Mouse (Mus musculus): ENCODE results near the gene Carnmt1. TPM values are rescaled to one million over a fixed set of nuclear protein-coding genes. Genes with fewer than 3 reads are reported as not detected.
A peak's percentile ranks its signal among the peaks of the same experiment; 100 is the strongest.

Gene Carnmt1
- polyA plus RNA-seq, 1 experiment from 2014 or later: 28.0 TPM

DNA sequence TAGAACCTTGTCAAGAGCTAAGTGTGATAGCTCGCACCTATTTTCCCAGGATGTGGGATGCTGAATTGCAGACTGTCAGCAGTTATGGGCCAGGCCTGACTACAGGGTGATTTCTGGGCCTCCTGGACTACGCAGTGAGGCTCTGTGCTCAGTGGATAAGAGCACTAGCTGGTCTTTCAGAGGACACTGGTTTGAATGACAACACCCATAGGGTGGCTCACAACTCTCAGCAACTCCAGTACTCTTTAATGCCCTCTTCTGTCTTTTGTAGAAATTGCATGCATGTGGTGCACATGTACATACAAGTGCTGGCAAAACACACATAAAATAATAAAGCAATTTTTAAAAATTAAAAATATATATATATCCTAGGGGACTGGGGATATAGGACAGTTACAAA lies 54.6 kb downstream of the Carnmt1 start:
- no peaks in the 10 kb centered on the region for H3K36me3 ChIP-seq
- no peak overlapping the region for H3K27ac ChIP-seq
- H3K9ac ChIP-seq: no peak overlapping the region
- no peaks in the 10 kb centered on the region for H3K9me3 ChIP-seq
- H3K4me2 ChIP-seq: no peak overlapping the region
- no peaks in the 10 kb centered on the region for H3K27me3 ChIP-seq
- 86% methylated on average over 2 of the region's 2 CpGs for WGBS
- ATAC-seq (ENCODE audit: borderline replicate concordance, extremely low read depth, low FRiP score, low TSS enrichment): no peak
- no peaks in the 10 kb centered on the region for H3K4me1 ChIP-seq
- H3K4me3 ChIP-seq: no peak overlapping the region

DNA sequence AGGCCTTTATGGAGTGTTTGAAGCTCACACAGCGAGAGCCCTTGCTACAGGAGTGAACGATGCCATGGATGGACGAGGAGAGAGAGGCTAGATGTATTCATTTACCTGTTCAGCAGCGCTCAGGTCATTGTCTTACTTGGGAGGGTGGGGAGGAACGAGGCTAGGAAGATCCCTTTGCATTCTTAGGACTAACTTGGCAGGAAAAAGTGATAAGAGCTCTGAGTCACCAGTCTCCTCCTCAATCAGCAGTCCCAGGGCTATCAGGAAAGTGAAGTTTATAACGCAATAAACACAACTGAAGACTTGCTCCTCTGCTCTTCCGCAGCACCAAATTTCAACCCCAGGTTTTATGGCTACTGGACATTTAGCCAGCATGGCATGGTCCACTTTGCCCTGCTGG lies 59.7 kb downstream of the Carnmt1 start:
- H3K9me3 ChIP-seq: no peaks in the 10 kb centered on the region
- no peak overlapping the region for H3K4me3 ChIP-seq
- no peak overlapping the region for H3K4me2 ChIP-seq
- no peaks in the 10 kb centered on the region for H3K36me3 ChIP-seq
- no peak overlapping the region for H3K27ac ChIP-seq
- 50% methylated on average over 7 of the region's 7 CpGs for WGBS
- H3K4me1 ChIP-seq: no peaks in the 10 kb centered on the region
- H3K27me3 ChIP-seq: no peaks in the 10 kb centered on the region
- no peak overlapping the region for H3K9ac ChIP-seq
- no peak for ATAC-seq (ENCODE audit: borderline replicate concordance, extremely low read depth, low FRiP score, low TSS enrichment)

DNA sequence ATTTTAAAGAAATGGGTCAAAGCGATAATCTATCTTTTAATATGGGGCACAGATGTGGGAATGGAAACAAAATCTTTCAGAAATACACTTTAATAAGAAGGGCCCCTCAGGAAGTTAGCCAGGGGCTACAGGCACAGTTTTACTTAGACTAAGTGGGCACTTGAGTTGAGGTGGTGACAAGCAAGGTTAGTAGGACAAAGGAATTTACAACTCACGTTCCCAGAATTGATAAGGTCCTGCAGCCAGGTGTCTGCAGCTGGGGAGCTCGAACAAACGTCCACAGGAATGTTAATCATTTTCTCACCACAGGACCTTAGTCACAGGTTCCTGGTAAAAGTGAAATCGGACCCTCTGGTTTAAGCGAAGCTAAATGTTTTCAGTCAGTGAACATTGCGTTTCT lies 60.5 kb downstream of the Carnmt1 start:
- H3K27me3 ChIP-seq: no peaks in the 10 kb centered on the region
- no peaks in the 10 kb centered on the region for H3K9me3 ChIP-seq
- H3K27ac ChIP-seq: no peak overlapping the region
- no peaks in the 10 kb centered on the region for H3K36me3 ChIP-seq
- 25% methylated on average over 7 of the region's 7 CpGs for WGBS
- H3K9ac ChIP-seq: no peak overlapping the region
- H3K4me3 ChIP-seq: no peak overlapping the region
- no peak for ATAC-seq (ENCODE audit: borderline replicate concordance, extremely low read depth, low FRiP score, low TSS enrichment)
- H3K4me1 ChIP-seq: no peaks in the 10 kb centered on the region
- H3K4me2 ChIP-seq: no peak overlapping the region

DNA sequence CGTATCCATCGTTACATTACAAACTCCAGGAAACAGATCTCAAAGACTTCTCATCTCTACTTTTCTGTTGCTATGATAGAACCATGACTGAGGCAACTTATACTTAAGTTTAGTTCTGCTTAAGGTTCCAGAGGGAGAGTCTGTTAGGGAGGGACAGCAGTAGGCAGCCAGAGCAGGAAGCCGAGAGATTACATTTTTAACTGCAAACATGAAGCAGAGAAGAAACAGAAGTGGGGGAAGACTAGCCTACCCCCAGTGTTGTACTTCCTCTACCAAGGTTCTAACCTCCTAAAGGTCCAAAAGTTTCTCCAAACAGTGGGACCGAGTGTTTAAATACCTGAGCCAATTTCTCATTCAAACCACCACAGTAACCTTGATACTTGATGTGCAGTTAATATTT lies 65.3 kb downstream of the Carnmt1 start:
- no peak for ATAC-seq (ENCODE audit: borderline replicate concordance, extremely low read depth, low FRiP score, low TSS enrichment)
- Histone ChIP-seq H3K4me2 (no peak overlapping the region), H3K9ac (no peak overlapping the region), H3K27me3 (no peaks in the 10 kb centered on the region), H3K4me1 (no peaks in the 10 kb centered on the region), H3K36me3 (no peaks in the 10 kb centered on the region), H3K9me3 (no peaks in the 10 kb centered on the region), H3K27ac (no peak overlapping the region), H3K4me3 (no peak overlapping the region)
- 86% methylated on average over 4 of the region's 4 CpGs for WGBS

DNA sequence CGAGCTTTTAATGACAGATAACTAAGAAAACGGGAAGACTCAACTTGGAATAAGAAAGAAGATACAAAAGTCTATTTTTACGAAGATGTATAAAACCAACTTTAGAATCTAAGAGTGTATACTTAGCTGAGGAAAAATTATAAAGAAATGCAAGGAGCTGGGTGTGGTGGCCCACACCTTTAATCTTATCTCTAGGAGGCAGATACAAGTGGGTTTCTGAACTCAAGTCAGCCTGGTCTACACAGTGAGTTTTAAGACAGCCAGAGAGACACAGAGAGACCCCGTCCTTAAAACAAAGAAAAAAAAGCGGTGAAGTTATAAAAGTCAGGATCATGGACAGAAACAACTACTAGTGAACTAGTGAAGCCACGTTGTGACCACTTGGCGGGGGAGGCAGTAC lies 68.6 kb downstream of the Carnmt1 start:
- no peak for ATAC-seq (ENCODE audit: borderline replicate concordance, extremely low read depth, low FRiP score, low TSS enrichment)

DNA sequence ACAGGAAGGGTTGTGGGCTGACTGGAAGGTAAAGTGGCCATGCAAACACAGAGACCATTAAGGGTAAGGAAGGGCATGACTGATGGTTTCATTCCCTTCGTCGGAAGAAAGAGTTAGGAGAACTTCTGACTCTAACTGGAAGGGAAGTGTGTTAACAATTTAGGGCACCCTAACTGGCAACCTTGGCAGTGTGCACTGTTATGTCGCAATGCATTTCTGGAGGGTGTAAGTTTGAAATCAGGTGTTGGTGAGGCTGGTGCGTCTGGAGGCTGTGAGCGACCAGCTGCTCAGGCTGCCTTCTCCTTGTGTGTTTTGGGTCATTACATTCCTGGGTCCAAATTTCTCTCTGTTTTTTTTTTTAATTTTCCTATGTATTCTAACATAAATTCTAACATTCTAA lies 73.4 kb downstream of the Carnmt1 start:
- Histone ChIP-seq H3K4me3 (no peak overlapping the region), H3K27ac (no peak overlapping the region), H3K4me1 (no peaks in the 10 kb centered on the region), H3K36me3 (no peaks in the 10 kb centered on the region), H3K27me3 (no peaks in the 10 kb centered on the region), H3K9me3 (no peaks in the 10 kb centered on the region), H3K4me2 (no peak overlapping the region), H3K9ac (no peak overlapping the region)
- ATAC-seq (ENCODE audit: borderline replicate concordance, extremely low read depth, low FRiP score, low TSS enrichment): no peak
- WGBS: 50% methylated on average over 5 of the region's 5 CpGs

More for the DNA sequence above, 68.6 kb downstream of the Carnmt1 start:
- H3K4me3 ChIP-seq: no peak overlapping the region
- no peaks in the 10 kb centered on the region for H3K4me1 ChIP-seq
- H3K36me3 ChIP-seq: no peaks in the 10 kb centered on the region
- 67% methylated on average over 7 of the region's 7 CpGs for WGBS
- no peaks in the 10 kb centered on the region for H3K9me3 ChIP-seq
- H3K9ac ChIP-seq: no peak overlapping the region
- H3K27ac ChIP-seq: no peak overlapping the region
- H3K27me3 ChIP-seq: no peaks in the 10 kb centered on the region
- no peak overlapping the region for H3K4me2 ChIP-seq

DNA sequence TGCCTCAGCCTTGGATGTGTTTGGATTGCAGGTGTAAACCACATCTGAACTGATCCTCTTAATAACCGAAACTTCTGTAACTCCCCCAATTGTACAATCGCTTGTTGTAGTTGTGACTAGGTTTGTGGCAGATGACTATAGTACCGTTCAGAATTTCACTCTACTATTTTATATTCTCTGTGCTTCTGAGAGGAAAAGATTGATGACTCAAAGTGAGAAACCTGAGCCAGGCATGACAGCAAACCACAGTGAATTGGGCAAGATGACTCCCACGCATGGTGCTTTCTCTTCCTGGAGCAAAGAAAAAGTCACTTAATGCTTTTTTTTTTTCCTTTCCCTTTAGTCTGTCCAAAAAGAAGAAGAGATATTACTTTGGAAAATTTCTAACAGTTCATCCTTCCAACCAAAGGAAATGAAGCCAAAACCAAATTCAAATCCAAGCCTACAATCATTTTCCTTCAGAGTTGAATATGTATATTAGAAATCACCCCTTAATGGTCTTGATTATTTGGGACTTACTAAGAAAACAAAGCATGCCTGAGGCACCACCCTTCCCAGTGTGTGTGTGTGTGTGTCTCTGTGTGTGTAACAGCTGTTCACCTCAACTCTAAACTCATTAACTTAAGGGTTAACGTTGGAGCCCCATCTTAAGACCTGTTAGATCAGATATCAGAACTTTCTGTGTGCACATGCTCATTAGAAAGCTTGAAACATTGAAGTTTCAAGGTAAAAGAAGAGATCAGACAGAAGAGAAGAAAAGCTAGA lies 76.2 kb downstream of the Carnmt1 start:
- no peak overlapping the region for H3K27ac ChIP-seq
- H3K27me3 ChIP-seq: no peaks in the 10 kb centered on the region
- no peak overlapping the region for H3K4me3 ChIP-seq
- no peak for ATAC-seq (ENCODE audit: borderline replicate concordance, extremely low read depth, low FRiP score, low TSS enrichment)
- H3K9me3 ChIP-seq: no peaks in the 10 kb centered on the region
- no peak overlapping the region for H3K9ac ChIP-seq
- H3K36me3 ChIP-seq: no peaks in the 10 kb centered on the region
- H3K4me1 ChIP-seq: no peaks in the 10 kb centered on the region
- WGBS: 85% methylated on average over 5 of the region's 5 CpGs
- no peak overlapping the region for H3K4me2 ChIP-seq

DNA sequence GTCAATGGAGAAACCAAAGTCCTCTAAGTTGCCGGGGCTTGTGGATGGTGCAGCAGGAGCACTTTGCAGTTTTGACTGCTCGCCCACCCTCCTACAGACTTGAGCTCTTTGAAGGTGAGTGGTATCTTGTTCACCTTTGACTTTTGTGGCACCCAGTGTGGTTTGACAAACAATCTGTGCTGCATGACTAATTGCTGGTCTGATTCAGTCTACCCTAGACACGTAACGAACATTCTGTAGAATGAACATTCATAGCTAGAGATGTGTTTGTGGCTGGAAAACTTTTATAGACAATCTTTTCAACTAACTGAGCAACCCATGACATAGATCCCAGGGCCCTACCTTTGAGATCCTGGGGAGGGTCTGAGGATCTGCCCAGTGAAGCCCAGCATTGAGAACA lies 76.8 kb downstream of the Carnmt1 start:
- Histone ChIP-seq H3K36me3 (no peaks in the 10 kb centered on the region), H3K9ac (no peak overlapping the region), H3K27ac (no peak overlapping the region), H3K9me3 (no peaks in the 10 kb centered on the region), H3K4me1 (no peaks in the 10 kb centered on the region), H3K4me2 (no peak overlapping the region), H3K4me3 (no peak overlapping the region), H3K27me3 (no peaks in the 10 kb centered on the region)
- WGBS: 84% methylated on average over 4 of the region's 4 CpGs
- no peak for ATAC-seq (ENCODE audit: borderline replicate concordance, extremely low read depth, low FRiP score, low TSS enrichment)

DNA sequence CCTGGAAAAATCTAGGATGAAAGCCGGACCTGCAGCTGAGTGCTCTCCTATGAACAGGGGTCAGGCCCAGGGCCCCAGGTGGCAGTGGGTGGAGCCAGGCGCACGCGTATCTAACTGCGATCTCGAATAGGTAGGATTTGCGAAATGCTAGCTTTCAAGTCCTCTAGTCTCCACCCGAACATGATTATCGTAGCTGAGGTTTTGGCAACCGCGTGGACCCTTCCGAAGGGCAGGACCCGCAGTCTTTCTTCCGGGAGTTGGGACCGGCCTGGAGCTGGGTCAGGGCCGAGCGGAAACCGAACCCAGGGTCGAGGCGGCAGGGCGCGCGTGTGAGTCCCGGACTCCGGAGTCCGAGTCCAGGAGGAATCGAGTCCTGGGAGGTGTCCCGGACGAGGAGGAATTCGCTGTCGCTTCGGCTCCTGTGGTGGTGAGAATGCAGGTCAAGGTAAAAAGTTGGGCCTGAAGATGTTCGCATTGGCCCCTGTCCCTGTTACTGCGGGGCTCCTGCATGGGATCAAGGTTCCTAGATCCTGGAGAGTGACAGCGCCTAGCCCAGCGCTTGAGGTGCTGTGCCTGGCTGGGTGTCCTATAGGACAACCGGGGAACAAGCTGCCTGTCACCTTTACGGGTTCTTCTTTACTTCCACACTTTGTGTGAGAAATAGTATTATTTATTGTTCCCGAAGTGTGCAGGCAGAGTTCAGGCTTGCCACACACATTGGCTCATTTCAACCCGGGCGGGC lies 79.2 kb downstream of the Carnmt1 start, which contains the start of gene Trpm6:
Trpm6 (plus strand) TSS at position 386 of the 742 bp plus-strand sequence.
- H3K27me3 ChIP-seq: no peaks in the 10 kb centered on the region
- ATAC-seq (ENCODE audit: borderline replicate concordance, extremely low read depth, low FRiP score, low TSS enrichment): 0 out of 2 replicates have a peak, but pooled peaks have one; percentile 31

More for the DNA sequence above, 79.2 kb downstream of the Carnmt1 start, which contains the start of gene Trpm6:
- H3K36me3 ChIP-seq: no peaks in the 10 kb centered on the region
- H3K9me3 ChIP-seq: no peaks in the 10 kb centered on the region
- peak within 1 kb of the TSS; percentile 40 for H3K4me3 ChIP-seq
- H3K27ac ChIP-seq: no peak within 1 kb of the TSS
- 5% methylated on average over 41 of the region's 41 CpGs for WGBS
- peak within 1 kb of the TSS; percentile 71 for H3K4me2 ChIP-seq
- peak within 1 kb of the TSS; percentile 16; the same call in 1 of the 2 replicates for H3K9ac ChIP-seq
- H3K4me1 ChIP-seq: no peaks in the 10 kb centered on the region

Other genes with a start within 250 kb of the Carnmt1 start
- 102 and 103 TPM in 2 replicates for gene Ostf1, start 38.9 kb upstream of the Carnmt1 start, polyA plus RNA-seq (2015; fragmentation: Nextera tagmentation; extraction: Ambion mirVana)
- gene Nmrk1, start 38.8 kb upstream of the Carnmt1 start, polyA plus RNA-seq (2015; fragmentation: Nextera tagmentation; extraction: Ambion mirVana): 8.8 and 11.0 TPM in 2 replicates
- gene D030056L22Rik, start 42.4 kb downstream of the Carnmt1 start, polyA plus RNA-seq (2015; fragmentation: Nextera tagmentation; extraction: Ambion mirVana): 37.3 and 37.4 TPM in 2 replicates
- 1.0 and 1.6 TPM in 2 replicates for gene Trpm6, start 79.2 kb downstream of the Carnmt1 start, polyA plus RNA-seq (2015; fragmentation: Nextera tagmentation; extraction: Ambion mirVana)